Mouse (Mus musculus): Measurements from ENCODE around the gene Wnk4.

Gene Wnk4

GRCm38 (mm10) chr11:101276319-101277070 lies 16.1 kb downstream of the Wnk4 start:
- peak; percentile 51 for DNase-seq (ENCODE audit: low spot score)

- DNase-seq (ENCODE audit: low spot score): no peak
Measured at GRCm38 (mm10) chr11:101277381-101278222, 17.2 kb downstream of the Wnk4 start.

GRCm38 (mm10) chr11:101278223-101279192 lies 18.1 kb downstream of the Wnk4 start, which contains the start of the genes Cntd1 and Coa3:
TSS of gene Cntd1 (plus strand) at chr11:101279012.
TSS of gene Coa3 (minus strand) at chr11:101279114.
- peak; percentile 82 for DNase-seq (ENCODE audit: low spot score)

- peak; percentile 48 for DNase-seq (ENCODE audit: low spot score)
Measured at GRCm38 (mm10) chr11:101279193-101279569, 18.8 kb downstream of the Wnk4 start.

GRCm38 (mm10) chr11:101280837-101281236 lies 20.5 kb downstream of the Wnk4 start:
- DNase-seq (ENCODE audit: low spot score): no peak

GRCm38 (mm10) chr11:101282896-101283295 lies 22.5 kb downstream of the Wnk4 start:
- DNase-seq (ENCODE audit: low spot score): no peak

- DNase-seq (ENCODE audit: low spot score): no peak
Measured at GRCm38 (mm10) chr11:101283805-101284204, 23.4 kb downstream of the Wnk4 start.

- DNase-seq (ENCODE audit: low spot score): no peak
Measured at GRCm38 (mm10) chr11:101287306-101287705, 26.9 kb downstream of the Wnk4 start.

GRCm38 (mm10) chr11:101291231-101291630 lies 30.9 kb downstream of the Wnk4 start:
- DNase-seq (ENCODE audit: low spot score): no peak

GRCm38 (mm10) chr11:101295191-101295590 lies 34.8 kb downstream of the Wnk4 start:
- no peak for DNase-seq (ENCODE audit: low spot score)

- DNase-seq (ENCODE audit: low spot score): peak; percentile 57
Measured at GRCm38 (mm10) chr11:101300881-101301280, 40.5 kb downstream of the Wnk4 start.

- no peak for DNase-seq (ENCODE audit: low spot score)
Measured at GRCm38 (mm10) chr11:101301299-101302003, 41.1 kb downstream of the Wnk4 start.

GRCm38 (mm10) chr11:101302004-101302798 lies 41.8 kb downstream of the Wnk4 start, which contains the start of gene Becn1:
TSS of gene Becn1 (minus strand) at chr11:101302286.
- DNase-seq (ENCODE audit: low spot score): peak; percentile 100

- DNase-seq (ENCODE audit: low spot score): no peak
Measured at GRCm38 (mm10) chr11:101307744-101308143, 47.4 kb downstream of the Wnk4 start.

GRCm38 (mm10) chr11:101311083-101311482 lies 50.7 kb downstream of the Wnk4 start:
- no peak for DNase-seq (ENCODE audit: low spot score)

- DNase-seq (ENCODE audit: low spot score): no peak
Measured at GRCm38 (mm10) chr11:101312150-101312549, 51.8 kb downstream of the Wnk4 start.

GRCm38 (mm10) chr11:101314567-101314966 lies 54.2 kb downstream of the Wnk4 start:
- DNase-seq (ENCODE audit: low spot score): no peak

- DNase-seq (ENCODE audit: low spot score): no peak
Measured at GRCm38 (mm10) chr11:101315082-101315650, 54.8 kb downstream of the Wnk4 start.

GRCm38 (mm10) chr11:101315665-101316500 lies 55.5 kb downstream of the Wnk4 start, which contains the start of gene Psme3:
TSS of gene Psme3 (plus strand) at chr11:101316213.
- DNase-seq (ENCODE audit: low spot score): peak; percentile 93

Measured in testis, postnatal 10 days (tissue).